Mouse (Mus musculus) Muller cell, postnatal 12 days (primary cell): Measurements from ENCODE around the gene Rasgrp1.

Experiments used
- DNase-seq: peaks from one replicate; pipeline ENCODE4 v3.0.0-alpha.2; 2015; ENCODE audit errors: inconsistent ontology term

The Rasgrp1 gene

DNA sequence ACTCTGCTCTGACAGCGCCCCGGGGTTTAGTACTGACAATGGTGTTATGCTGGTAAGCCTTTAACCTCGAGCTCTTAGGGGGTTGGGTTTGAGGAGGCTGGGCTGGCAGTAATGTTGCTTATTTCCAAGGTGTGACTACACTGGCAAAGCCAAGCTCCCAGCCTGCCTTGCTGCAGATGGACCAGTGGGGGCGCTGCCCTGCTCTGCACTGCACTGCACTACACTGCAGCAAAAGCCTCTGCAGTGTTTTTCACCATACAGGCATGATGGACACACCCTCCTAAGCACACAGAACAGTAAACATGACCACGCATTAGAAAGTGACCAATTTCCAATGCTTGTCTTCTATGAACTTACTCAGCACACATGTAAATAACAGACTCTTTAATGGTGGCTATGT, 11.2 kb downstream of the Rasgrp1 start:
- DNase-seq: no peak

DNA sequence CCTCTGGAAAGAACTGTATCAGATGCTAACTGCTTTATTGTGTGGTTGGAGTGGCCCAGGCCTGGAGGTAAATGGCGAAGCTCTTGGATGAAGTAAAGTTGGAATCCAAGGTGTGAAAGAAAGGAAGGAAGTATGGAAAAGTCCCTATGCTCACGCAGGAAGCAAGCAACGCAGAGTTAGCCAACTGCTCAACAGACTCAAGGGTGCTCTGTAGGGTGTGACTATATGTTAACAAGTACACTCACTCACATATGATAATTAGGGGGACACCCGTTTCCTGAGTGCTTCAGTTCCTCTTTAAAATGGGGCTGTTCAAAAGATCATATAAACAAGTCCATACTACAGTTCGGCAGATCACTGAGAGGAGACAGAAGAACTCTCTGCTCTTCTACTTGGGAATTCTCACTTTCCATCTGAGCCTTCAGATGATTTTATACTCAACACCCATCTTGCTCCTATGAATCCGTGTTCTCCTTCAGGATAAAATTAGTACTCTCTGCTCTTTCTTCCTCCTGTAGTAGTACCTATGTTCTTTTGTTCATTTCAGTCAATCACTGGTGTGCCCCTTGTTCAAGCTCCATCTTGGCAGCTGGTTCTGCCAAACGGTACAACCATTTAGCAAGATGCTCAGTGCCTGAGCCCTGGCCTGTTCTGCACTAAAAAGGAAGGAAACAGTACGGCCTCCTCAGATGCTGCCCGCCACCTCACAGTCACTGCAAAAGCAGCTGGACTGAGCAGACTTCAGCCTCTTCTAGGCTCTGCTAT, 14.1 kb downstream of the Rasgrp1 start:
- DNase-seq: no peak

DNA sequence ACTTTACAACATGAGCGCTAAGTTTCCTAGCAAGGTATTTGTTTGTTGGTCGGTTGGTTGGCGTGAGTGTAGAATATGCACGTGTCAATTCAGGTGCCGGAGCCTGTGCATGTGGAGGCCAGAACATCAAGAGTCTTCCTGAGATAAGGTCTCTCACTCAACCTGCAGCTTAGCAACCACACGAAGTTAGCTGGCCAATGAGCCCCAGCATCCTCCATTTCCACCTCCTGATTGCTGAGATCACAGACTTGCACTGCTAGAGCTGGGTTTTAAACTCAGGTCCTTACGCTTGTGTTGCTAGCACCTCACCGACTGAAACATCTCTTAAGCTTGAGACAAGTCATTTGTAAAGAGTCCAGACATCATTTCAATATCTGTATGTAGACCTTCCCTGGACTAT, 20.4 kb downstream of the Rasgrp1 start:
- no peak for DNase-seq

DNA sequence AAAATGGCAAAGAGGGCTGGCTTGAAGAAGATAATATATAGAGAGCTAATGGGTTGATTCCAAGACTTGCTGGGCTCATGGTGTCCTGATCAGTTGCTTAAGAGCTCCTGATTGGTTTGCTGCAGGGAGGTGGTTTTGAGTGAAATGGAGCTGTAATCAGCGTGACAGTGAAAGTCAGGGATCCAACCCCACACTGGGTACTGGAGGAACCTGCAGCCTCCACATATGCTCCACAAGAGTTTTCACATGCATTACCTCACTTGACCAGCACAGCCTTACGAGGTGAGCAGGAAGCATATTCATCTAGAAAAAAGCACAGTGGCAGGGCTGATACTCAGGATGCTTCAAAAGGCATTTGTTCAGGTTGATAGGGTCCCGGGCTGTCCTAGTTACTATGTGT, 21.6 kb downstream of the Rasgrp1 start:
- DNase-seq: no peak

DNA sequence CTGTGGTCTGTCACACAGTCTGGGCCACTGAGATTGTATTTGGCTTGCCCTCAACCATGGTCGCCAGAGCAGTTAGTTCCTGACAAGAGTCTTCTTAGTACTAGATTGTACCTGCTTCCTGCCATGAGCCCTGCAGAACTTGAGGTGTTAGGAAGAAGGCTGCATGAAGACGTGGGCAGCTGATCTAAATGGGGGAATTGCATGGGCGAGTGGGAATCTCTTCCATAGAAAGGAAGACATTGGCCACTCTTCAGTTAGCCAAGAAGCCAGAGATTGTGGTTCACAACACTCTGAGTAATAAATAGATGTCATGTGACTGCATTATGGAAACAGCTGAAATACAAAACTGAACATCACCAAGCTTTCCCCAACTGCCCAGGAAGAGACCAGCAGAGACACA, 23.8 kb downstream of the Rasgrp1 start:
- DNase-seq: no peak

DNA sequence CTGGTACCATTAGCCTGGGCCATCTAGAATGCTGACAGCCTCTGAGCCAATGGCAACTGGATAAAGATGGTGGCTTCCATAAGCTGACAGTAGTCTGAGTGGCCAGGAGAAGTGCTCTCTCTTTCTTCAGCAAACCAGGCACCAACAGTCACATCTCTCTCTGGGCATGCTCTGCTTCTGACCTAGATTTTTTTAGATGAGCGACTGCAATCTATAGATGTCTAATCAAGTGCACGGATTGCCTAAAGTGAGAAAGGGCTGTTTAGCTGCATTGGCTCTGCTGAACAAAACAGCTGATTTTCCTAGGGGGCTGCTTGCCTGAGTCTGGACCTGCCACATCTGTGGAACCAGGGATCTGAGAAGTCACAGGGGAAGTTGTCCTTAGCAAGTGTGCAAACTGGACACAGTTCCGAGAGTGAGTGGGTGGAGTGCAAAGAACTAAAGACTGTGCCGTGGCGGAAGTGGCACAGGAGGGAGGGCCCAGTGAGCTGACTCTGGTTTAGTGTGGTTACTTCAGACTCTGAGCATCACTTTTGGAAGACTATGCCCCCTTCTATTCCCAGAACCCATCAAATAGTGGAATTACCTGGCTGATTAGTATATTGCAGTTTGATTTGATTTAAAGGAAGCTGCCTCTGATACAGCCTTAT, 29.1 kb downstream of the Rasgrp1 start:
- peak; percentile 26 for DNase-seq

DNA sequence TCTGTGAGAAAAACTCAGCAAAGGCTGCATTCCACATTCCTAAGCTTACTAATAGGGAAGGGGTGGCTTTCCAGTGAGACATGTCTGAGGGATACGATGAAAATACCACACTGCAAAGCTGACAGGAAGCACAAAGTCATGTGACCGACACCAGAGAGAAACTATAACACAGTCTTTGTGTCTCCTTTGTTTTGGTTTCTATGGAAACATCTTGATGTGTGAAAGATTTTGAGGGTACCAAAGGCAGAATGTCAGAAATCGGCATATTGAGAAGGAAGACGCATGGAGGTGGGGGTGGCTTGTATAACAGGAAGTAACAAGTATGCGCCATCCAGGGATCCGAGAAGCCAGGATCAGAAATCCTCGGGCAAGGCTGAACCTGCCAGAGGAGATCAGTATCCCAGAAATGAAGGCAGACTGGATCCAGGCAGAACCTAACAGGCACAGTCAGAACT, 30.3 kb downstream of the Rasgrp1 start:
- DNase-seq: peak; percentile 66

DNA sequence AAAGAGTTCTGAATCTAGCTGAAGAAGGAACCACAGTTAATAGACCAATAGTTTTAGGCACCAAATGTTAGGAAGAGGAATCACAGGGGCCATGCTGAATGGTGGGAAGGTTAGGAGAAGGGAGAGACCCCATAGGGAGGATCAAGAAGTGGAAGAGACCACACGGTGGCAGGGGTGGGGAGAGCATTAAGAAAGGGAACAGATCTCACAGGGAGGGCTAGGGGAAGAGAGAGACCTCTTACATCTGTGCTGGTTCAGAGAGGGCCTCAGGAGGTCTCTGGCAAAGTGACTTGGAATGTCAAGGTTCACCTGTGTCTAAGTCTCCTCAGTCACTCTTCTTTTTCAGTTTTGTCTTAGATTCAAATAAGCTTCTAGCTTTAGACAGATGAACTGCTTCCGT, 30.8 kb downstream of the Rasgrp1 start:
- DNase-seq: no peak

DNA sequence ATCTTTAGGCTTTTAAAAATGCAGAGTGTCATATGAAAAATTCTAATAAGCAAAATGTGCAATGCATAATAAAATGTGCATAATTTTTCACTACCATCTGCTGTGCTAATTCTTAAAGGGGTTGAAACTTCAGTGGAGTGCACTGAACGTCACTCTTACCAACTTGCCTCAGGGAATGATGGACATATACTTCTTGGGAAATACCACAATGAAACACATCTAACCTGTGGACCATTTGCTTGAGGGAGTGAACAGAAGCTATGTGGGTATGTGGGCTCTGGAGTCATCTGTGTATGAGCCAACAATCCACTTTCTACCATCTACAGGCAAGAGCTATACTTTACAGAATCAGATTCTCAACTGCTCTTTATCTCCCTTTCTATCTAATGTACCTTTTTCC, 31.5 kb downstream of the Rasgrp1 start:
- DNase-seq: no peak

DNA sequence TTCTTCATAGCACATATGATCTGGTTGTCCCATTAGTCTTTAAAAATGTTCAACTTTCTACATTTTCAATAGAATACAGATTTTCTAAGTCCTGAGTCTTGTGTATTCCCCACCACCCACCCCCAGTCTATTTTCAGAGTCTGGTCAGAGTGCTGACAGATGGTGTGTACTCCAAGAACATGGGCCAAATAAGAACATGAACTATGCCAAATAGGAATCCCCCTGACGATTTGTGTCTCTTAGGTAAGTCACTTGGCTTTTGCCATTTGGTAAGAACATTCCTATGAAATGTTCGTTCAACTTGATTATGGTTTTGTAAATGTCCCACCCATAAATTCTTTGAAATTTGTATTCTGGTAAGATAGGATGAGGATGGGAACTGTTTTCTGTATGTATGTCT, 33.8 kb downstream of the Rasgrp1 start:
- DNase-seq: no peak

DNA sequence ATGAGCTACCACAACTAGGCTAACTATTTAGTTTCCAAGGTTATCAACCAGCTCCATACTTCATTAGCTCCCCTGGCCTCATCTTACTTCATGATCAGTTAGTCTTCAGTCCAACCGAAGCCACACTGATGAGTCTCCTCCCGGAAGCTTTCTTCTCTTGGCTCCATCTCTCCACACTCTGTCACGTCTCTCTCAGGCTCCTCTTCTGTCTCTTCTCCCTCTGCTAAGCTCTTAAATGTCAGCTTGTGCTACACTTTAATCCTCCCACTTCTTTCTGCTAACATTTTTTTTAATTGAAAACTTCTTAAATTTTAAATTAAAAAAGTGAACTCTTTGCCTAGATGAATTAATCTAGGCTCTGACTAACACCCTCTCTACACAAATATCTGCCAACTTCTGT, 34.8 kb downstream of the Rasgrp1 start:
- no peak for DNase-seq

DNA sequence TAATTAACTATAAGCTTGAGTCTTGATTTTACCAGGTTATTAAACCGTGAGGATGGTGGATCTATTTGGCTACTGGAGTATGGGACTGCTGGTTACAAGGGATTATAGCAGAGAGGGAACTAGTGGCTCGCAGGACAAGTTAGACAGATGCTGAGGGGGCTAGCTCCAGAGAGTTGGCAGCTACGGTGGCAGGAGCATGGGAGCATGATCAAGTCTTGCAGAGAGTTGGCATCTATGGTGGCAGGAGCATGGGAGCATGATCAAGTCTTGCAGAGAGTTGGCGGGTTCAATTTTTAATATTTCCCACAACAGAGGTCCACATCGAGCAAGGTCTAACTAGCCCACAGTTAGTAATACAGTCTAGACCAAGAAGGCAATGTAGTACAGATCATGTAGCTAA, 37.9 kb downstream of the Rasgrp1 start:
- no peak for DNase-seq

DNA sequence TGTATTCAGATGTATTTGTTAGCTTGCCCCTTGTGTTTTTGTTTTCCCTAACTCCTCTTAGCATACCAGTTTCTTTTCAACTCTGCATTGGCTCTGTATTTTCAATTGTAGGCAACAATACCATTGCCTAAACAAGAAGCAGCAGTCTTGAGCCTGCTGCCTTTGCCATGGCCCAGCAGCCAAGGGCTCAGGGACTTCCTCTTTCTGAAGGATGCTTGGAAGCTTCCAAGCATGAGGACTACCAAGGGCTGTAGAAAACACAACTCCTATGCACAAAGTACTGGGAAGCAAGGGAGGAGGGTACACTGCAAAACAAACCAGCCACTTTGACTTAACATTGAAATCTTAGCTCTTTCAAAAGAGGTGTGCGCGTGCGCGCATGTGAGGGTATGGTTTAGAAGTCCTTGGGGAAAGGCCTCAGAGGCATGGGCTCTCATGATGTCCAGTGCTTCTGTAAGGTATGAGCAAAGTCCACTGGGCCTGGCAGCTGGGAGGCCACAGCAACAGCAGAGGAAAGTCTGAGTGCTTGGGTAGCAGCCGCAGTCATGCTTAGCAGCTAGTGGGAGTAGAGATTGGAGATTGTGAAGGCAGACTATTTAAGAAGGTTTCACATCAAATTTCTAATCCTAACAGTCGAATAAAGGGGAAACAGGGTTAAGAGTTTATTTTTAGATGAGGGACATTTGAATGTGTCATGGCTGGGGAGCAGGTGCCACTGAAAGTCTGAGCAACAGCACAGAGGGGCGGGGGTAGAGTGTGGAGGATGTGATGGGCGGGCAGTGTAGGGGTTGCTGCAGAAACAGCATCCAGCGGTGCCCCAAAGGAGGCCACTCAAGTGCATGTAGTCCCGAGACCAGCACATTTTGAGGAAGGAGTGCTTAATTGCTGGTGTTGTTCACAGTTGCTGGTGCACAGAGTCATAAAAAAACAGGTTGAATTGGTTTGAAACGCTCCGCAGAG, 39.1 kb downstream of the Rasgrp1 start:
- no peak for DNase-seq

DNA sequence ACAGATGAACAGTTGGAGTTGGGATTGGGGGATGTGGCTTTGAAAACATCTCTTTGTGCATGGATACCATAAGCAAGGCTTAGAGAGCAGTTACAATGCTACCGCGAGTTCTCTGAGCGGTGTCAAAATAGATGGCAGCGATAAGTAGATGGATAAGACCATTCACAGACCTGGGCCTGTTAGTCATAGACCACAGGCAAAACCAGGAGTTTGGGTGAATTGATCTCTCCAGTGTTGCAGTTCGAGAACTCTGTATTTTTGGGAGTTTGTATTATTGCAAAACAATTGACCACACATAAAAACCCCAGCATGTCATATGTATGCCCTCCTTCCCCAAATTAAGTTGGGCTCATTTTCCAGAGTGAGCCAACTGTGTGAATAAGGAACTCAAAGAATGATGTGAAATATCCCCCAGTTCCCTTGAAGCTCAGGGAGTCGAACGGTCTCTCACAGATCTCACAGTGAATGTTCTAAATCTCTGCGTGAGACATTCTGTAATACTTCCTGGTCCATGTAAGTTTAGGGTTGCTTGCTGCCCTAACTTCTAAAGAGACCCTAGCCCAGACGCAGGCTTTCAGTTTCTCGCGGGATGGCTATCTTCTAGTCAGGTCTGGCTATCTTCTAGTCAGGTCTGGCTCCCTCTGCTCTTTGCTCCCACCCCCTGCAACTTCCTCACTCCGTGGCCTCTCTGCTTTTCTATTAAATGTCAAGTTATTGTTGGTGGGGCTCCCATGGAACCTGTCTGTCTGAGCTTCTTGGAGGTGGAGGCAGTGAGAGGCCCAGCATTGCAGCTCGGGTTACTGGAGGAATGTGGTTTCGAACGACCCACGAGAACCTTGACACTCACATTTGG, 43.0 kb downstream of the Rasgrp1 start:
- no peak for DNase-seq

DNA sequence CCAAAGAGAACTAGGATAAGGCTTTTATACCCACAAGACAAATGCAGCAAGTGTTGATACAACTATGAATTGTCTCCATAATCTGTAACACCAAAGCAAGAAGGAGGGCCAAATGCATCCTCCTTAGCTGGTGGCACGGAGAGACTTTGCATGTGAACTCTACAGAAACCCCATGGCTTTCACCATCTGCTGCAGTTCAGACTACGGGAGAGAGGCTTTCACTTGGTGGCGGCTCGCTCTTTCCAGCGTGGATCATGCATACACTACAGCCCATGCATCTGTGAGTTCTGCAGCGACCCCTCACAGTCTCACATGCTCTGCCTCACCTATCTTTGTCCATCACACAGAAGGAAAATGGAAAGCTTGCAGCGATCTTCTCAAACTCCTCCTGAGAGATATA, 54.5 kb downstream of the Rasgrp1 start:
- DNase-seq: no peak

DNA sequence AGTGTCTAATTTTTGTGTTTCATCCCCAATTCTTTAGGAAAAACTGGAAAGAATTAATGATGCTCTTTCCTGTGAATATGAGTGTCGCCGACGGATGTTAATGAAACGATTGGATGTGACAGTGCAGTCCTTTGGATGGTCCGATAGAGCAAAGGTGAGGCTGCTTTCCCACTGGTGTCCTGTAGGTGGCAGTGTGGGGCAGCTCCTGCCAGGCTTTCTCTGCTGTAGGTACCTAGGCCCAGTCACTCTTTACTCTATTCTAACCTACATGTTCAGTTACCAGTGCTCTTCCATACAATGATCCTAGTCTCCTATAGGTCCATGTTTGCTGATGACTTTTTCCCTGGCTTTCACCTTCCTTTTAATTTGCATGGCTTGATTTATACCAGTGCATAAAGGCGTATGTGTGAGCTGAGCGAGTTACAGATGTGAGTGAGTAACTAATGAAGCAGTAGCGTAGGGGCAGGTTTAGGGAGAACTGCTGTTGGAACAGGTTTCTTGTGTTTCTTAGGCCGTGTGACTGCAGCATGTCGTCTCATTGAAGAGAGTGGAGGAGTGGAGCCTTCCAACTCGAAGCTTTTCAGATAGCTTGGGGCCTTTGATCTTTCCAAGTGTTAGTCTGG, 78.9 kb downstream of the Rasgrp1 start:
- peak; percentile 26 for DNase-seq

DNA sequence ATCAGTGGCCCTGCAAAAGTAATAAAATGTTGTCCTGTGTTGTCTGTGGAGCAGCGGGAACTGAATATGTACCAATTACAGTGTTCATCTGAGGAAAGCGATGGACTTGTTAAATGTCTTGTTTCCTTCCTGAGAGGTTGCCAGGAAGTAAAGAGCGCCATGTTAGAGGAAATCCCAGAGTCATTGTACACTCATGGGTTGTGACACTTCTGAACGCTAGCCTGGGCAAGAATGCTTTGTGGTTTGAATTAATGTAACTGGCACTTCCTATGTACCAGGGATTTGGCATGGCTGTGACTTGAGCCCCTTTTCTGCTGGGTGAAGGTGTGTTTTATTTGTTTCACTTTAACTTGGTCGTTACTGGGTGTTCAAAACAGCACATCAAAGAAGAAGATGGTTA, 80.6 kb downstream of the Rasgrp1 start:
- DNase-seq: no peak

DNA sequence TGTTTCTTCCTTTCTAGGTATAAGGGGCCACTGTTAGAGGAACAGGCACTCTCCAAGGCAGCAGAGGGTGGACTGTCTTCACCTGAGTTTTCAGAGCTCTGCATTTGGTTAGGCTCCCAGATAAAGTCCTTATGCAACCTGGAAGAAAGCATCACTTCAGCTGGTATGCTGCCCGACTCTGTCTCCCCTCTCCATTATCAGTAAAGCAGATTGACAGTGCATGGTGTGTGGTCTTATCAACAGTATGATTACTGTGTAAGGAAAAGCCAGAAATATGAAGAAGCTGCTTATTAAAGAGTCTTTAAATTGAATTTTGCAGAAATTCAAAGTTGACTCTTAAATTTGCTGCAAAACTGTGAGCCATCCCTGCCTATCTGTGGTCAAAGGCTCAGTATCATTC, 85.2 kb downstream of the Rasgrp1 start:
- DNase-seq: no peak

DNA sequence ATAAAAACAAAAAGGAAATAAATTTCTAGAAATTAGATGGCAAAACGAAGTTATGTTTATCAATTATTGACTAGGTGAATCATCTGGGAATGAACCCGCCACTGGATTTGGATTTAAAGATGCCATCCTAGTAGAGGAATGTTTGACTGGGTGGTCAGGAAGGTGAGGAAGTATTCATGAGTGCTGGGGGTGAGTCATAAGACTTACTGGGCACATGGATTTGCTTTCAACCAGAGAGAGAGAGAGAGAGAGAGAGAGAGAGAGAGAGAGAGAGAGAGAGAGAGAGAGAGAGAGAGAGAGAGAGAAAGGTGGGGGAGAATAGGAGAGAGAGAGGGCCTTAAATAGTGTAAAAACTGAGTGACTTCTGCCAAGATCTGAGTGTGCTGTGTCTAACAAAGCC, 87.4 kb downstream of the Rasgrp1 start:
- no peak for DNase-seq

DNA sequence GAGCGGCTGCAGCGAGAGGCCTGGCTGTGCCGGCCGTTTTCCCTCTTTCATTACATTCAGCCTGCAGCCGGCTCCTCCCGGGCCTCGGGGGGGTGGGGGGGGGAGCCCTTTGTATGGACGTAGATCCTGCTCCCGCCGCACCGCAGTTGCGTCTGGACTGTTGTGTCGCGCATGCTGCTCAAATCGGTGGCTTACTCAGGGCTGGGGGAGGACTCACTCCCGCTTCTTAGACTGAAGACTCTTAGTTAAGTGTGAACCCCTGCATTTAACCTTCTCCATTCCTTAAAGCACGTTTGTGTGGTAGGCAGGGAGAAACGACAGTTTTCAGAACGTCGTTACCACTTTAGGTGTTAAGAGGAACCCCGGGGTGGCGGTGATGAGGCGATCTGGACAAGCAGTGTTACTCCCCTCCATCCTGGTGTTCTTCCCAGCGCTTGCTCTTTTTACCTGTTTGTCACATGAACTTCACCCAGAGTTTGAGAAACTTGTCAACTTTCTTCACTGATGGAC, 92.7 kb downstream of the Rasgrp1 start:
- no peak for DNase-seq
